Mouse (Mus musculus): ENCODE measurements around the gene Tbx1.

GRCm38 (mm10) chr16:18589080-18589621 lies 1.3 kb downstream of the Tbx1 start:
- TF ChIP-seq EP300 (IDR thresholded peaks at IDR 0.05; ENCODE audit: low read depth) (no peak), CTCF (IDR thresholded peaks at IDR 0.05; ENCODE audit: low read depth) (no peak)

All from liver, postnatal 0 days (tissue).